Comparison of ENCODE assay signal across 16 mouse cellular contexts in genomic region chr10:119160161-119160560, GRCm38 (mm10).
DNase-seq lines count a peak whose midpoint lies in the region; TF ChIP-seq lines count a peak whose summit lies in the region.
"Had no signal": no experiment of that assay in that cellular context is flagged by ENCODE, and none has a peak within 500 bp of the region (broad histone marks: within the 10 kb centered on the region; RNA-seq: fewer than 3 reads in every experiment).

No protein-coding gene starts in this region.

- TF ChIP-seq CTCF in gastrocnemius, adult 2 months (IDR thresholded peaks at IDR 0.05), result no peak

- H3K4me3 ChIP-seq in gastrocnemius, adult 2 months, result no peak overlapping the region
- H3K4me3 ChIP-seq: embryonic facial prominence, embryonic 12.5 days; forebrain, embryonic 10.5 days; heart, embryonic 13.5 days; limb, embryonic 12.5 days; midbrain, embryonic 10.5 days; neural tube, embryonic 13.5 days had no signal

- no peak overlapping the region for H3K27ac ChIP-seq in gastrocnemius, adult 2 months
- H3K27ac ChIP-seq: embryonic facial prominence, embryonic 12.5 days; forebrain, embryonic 10.5 days; heart, embryonic 13.5 days; limb, embryonic 12.5 days; midbrain, embryonic 10.5 days; neural tube, embryonic 13.5 days had no signal

- DNase-seq in gastrocnemius, adult 2 months, result peak; percentile 31
- DNase-seq in gastrocnemius, adult 8-10 months (ENCODE audit: low spot score in 2 of 2), result no peak
- peak; percentile 27 to 77 for DNase-seq in urinary bladder, postnatal 36 days (ENCODE audit: low spot score in 2 of 2)
- DNase-seq in urinary bladder, adult 2 months (ENCODE audit: low spot score), result no peak
- peak; percentile 38 for DNase-seq in lung, postnatal 10 days
- no peak for DNase-seq in spleen, adult 18-20 months
- DNase-seq in cerebellum, adult 11-12 months, result no peak
- DNase-seq: cerebellum, postnatal 36 days; liver, postnatal 0 days; thymus, postnatal 14 days had no signal

- intact Hi-C loops in gastrocnemius, adult 2 months (cut with DNase I), result loop anchor here (10.0 kb wide), 1 partner anchor 565 kb away; no protein-coding TSS in a partner anchor

Comparison
In these comparisons a context has a peak if more than half of its experiments do, and no peak if none do; other contexts are left out.
1. DNase-seq: peak in gastrocnemius, adult 2 months (single experiment), urinary bladder, postnatal 36 days (2 of 2) and lung, postnatal 10 days (single experiment); none in gastrocnemius, adult 8-10 months (0 of 2), urinary bladder, adult 2 months (single experiment), spleen, adult 18-20 months (0 of 2) and cerebellum, adult 11-12 months (single experiment).